Mouse (Mus musculus): ENCODE measurements around the gene Fgfr2.

GRCm38 (mm10) chr7:132999061-132999460, 124.1 kb downstream of the Fgfr2 start:
- TF ChIP-seq CTCF (IDR thresholded peaks at IDR 0.05; ENCODE audit: low read depth) (no peak), EP300 (IDR thresholded peaks at IDR 0.05; ENCODE audit: low read depth) (no peak)

Measured in liver, postnatal 0 days (tissue).